In the genomic region with DNA sequence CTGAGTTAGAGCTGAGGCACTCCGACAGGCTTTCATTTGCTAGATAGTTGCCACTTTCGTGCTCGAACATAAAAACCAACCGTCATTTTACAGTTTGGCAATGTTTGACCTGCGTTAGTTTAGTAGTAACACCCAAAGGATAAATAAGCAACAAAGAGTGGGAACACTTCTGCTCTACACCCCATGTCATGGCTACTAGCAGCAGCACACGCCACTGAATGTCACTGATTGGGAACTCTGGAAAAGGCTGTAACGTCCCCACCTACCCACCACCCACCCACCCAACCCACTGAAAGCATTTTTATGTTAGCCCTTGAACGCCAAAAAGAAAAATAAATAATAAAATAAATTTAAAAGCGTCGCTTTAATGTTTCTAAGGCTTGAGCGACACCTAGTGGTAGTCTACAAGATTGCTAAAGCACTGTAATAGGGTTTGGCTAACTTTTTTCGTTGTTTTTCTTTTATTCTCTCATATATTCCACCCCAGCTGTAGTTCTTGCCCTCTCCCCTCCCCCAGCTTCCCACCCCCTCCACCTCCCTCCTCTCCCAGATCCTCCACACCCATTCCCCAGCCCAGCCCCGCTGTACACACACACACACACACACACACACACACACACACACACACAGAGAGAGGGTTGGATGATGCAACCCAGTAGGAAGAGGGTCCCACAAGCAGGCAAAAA, we compare ENCODE assay signal across 8 mouse cellular contexts.
DNase-seq lines count a peak whose midpoint lies in the region; ATAC-seq and TF ChIP-seq lines count a peak whose summit lies in the region.

No protein-coding gene starts in this region.

- H3K36me3 ChIP-seq in kidney, embryonic 15.5 days: no peaks in the 10 kb centered on the region
- no peaks in the 10 kb centered on the region for H3K36me3 ChIP-seq in heart, embryonic 15.5 days
- H3K36me3 ChIP-seq in liver, postnatal 0 days (replicated peaks; ENCODE audit: insufficient read depth, low read length): no peaks in the 10 kb centered on the region
- no peaks in the 10 kb centered on the region for H3K36me3 ChIP-seq in stomach, postnatal 0 days (ENCODE audit: control insufficient read depth, insufficient read depth, low read length)

- TF ChIP-seq POLR2A in bone marrow macrophage, adult 2 months (IDR thresholded peaks at IDR 0.05; ENCODE audit: borderline replicate concordance, low read depth, low read length): no peak

- 27% methylated on average over 13 of the region's 13 CpGs for whole genome bisulfite sequencing in kidney, embryonic 15.5 days
- 19% methylated on average over 13 of the region's 13 CpGs for WGBS in heart, embryonic 15.5 days
- 20% methylated on average over 13 of the region's 13 CpGs for WGBS in liver, postnatal 0 days (ENCODE audit: insufficient replicate concordance)
- WGBS in stomach, postnatal 0 days: 24% methylated on average over 13 of the region's 13 CpGs

- H3K27me3 ChIP-seq in kidney, embryonic 15.5 days: peaks cover 6% of the 10 kb centered on the region
- no peaks in the 10 kb centered on the region for H3K27me3 ChIP-seq in heart, embryonic 15.5 days
- H3K27me3 ChIP-seq in liver, postnatal 0 days (ENCODE audit: insufficient read depth, low read length): no peaks in the 10 kb centered on the region
- no peaks in the 10 kb centered on the region for H3K27me3 ChIP-seq in stomach, postnatal 0 days (ENCODE audit: control insufficient read depth, insufficient read depth, low read length)

- H3K27ac ChIP-seq in kidney, embryonic 15.5 days: no peak overlapping the region
- H3K27ac ChIP-seq in bone marrow macrophage, adult 2 months (ENCODE audit: insufficient read depth, low read depth, low read length): no peak overlapping the region
- H3K27ac ChIP-seq in heart, embryonic 15.5 days: no peak overlapping the region
- H3K27ac ChIP-seq in liver, postnatal 0 days (ENCODE audit: low read depth): no peak overlapping the region
- no peak overlapping the region for H3K27ac ChIP-seq in stomach, postnatal 0 days (replicated peaks)

- no peak for DNase-seq in kidney, postnatal 4 days
- no peak for DNase-seq in liver, postnatal 0 days
- no peak for DNase-seq in stomach, postnatal 0 days (ENCODE audit: low spot score)
- DNase-seq in urinary bladder, postnatal 10 days (ENCODE audit: low spot score): no peak
- no peak for DNase-seq in urinary bladder, adult 2 months (ENCODE audit: low spot score)

- no peak overlapping the region for H3K4me3 ChIP-seq in kidney, embryonic 15.5 days (replicated peaks)
- peak overlapping the region; percentile 50 for H3K4me3 ChIP-seq in bone marrow macrophage, adult 2 months (ENCODE audit: insufficient read depth, low read length)
- H3K4me3 ChIP-seq in heart, embryonic 15.5 days: peak overlapping the region; percentile 42
- H3K4me3 ChIP-seq in liver, postnatal 0 days (ENCODE audit: low read depth, low read length): peak overlapping the region; percentile 37; the same call in 1 of the 2 replicates
- H3K4me3 ChIP-seq in stomach, postnatal 0 days (ENCODE audit: low read depth, low read length): peak overlapping the region; percentile 33

- peaks cover 8% of the 10 kb centered on the region; the same call in 1 of the 2 replicates for H3K4me1 ChIP-seq in kidney, embryonic 15.5 days
- H3K4me1 ChIP-seq in bone marrow macrophage, adult 2 months (ENCODE audit: control insufficient read depth, insufficient read depth, low read length): peaks cover 8% of the 10 kb centered on the region
- peaks cover 15% of the 10 kb centered on the region for H3K4me1 ChIP-seq in heart, embryonic 15.5 days (replicated peaks)
- 0 out of 2 replicates have a peak, but pooled peaks cover 4% of the 10 kb centered on the region for H3K4me1 ChIP-seq in liver, postnatal 0 days (ENCODE audit: insufficient read depth)
- no peaks in the 10 kb centered on the region for H3K4me1 ChIP-seq in stomach, postnatal 0 days (replicated peaks; ENCODE audit: control insufficient read depth, insufficient read depth)

- H3K9me3 ChIP-seq in kidney, embryonic 15.5 days (replicated peaks): no peaks in the 10 kb centered on the region
- H3K9me3 ChIP-seq in heart, embryonic 15.5 days (replicated peaks): no peaks in the 10 kb centered on the region
- no peaks in the 10 kb centered on the region for H3K9me3 ChIP-seq in liver, postnatal 0 days (ENCODE audit: low read length)
- H3K9me3 ChIP-seq in stomach, postnatal 0 days (ENCODE audit: control insufficient read depth, low read length): no peaks in the 10 kb centered on the region

- no peak overlapping the region for H3K9ac ChIP-seq in kidney, embryonic 15.5 days
- H3K9ac ChIP-seq in heart, embryonic 15.5 days: no peak overlapping the region
- no peak overlapping the region for H3K9ac ChIP-seq in liver, postnatal 0 days (replicated peaks)
- no peak overlapping the region for H3K9ac ChIP-seq in stomach, postnatal 0 days (ENCODE audit: low read length)

- peak; percentile 72 for ATAC-seq in kidney, embryonic 15.5 days (replicated peaks; ENCODE audit: low FRiP score)
- no peak for ATAC-seq in heart, embryonic 15.5 days (replicated peaks; ENCODE audit: insufficient number of reproducible peaks, insufficient read depth, low FRiP score, low read depth)
- ATAC-seq in liver, postnatal 0 days: peak; percentile 29; the same call in 1 of the 2 replicates
- peak; percentile 62 for ATAC-seq in stomach, postnatal 0 days (ENCODE audit: low FRiP score, low TSS enrichment)

- TF ChIP-seq EP300 in liver, postnatal 0 days (IDR thresholded peaks at IDR 0.05; ENCODE audit: low read depth): no peak
- no peak for TF ChIP-seq EP300 in stomach, postnatal 0 days (optimal IDR thresholded peaks at IDR 0.05)

- TF ChIP-seq CTCF in bone marrow macrophage, adult 2 months (IDR thresholded peaks at IDR 0.05; ENCODE audit: low read depth, low read length): peak; percentile 30; the same call in 1 of the 2 replicates
- TF ChIP-seq CTCF in liver, postnatal 0 days (IDR thresholded peaks at IDR 0.05; ENCODE audit: low read depth): peak; percentile 60
- peak; percentile 78 for TF ChIP-seq CTCF in stomach, postnatal 0 days (IDR thresholded peaks at IDR 0.05; ENCODE audit: low read depth)

- peak overlapping the region; percentile 43 for H3K4me2 ChIP-seq in kidney, embryonic 15.5 days
- peak overlapping the region; percentile 65 for H3K4me2 ChIP-seq in heart, embryonic 15.5 days
- peak overlapping the region; percentile 63 for H3K4me2 ChIP-seq in liver, postnatal 0 days (ENCODE audit: low read depth, low read length)
- H3K4me2 ChIP-seq in stomach, postnatal 0 days (replicated peaks; ENCODE audit: low read depth): peak overlapping the region; percentile 46
